Mouse (Mus musculus) midbrain, embryonic 16.5 days (tissue): ENCODE results near the gene Klhl5. TPM values are rescaled to one million over a fixed set of nuclear protein-coding genes. Genes with fewer than 3 reads are reported as not detected.

ENCODE experiments used
- ATAC-seq: fragments of 200-750 bp; cut with Nextera tagmentation; 2 replicates; pipeline ENCODE4 v1.8.0; 2017; ENCODE audit warnings: moderate TSS enrichment
- H3K27ac ChIP-seq: fragments of 300-500 bp; sonication (generic); 2 replicates; pipeline ENCODE4 v1.5.1; 2014; ENCODE audit warnings: mild to moderate bottlenecking, low read length, mixed read lengths
- H3K27me3 ChIP-seq: fragments of 300-500 bp; sonication (generic); 2 replicates; pipeline ENCODE4 v1.6.1; 2014; ENCODE audit warnings: low read depth, low read length, mixed read lengths; ENCODE audit not compliant: control insufficient read depth, insufficient read depth
- H3K36me3 ChIP-seq: fragments of 300-500 bp; sonication (generic); 2 replicates; pipeline ENCODE4 v1.6.1; 2014; ENCODE audit warnings: mild to moderate bottlenecking, low read length, moderate library complexity, mixed read lengths; ENCODE audit not compliant: control insufficient read depth, insufficient read depth
- H3K4me1 ChIP-seq: fragments of 300-500 bp; sonication (generic); 2 replicates; pipeline ENCODE4 v1.6.1; 2014; ENCODE audit warnings: mild to moderate bottlenecking, low read length, mixed read lengths; ENCODE audit not compliant: control insufficient read depth, insufficient read depth
- H3K4me2 ChIP-seq: fragments of 300-500 bp; sonication (generic); 2 replicates; pipeline ENCODE4 v1.6.1; 2014; ENCODE audit warnings: mild to moderate bottlenecking, low read length, mixed read lengths
- H3K4me3 ChIP-seq: fragments of 300-500 bp; sonication (generic); 2 replicates; pipeline ENCODE4 v1.5.1; 2014; ENCODE audit warnings: low read depth, mild to moderate bottlenecking, low read length, moderate library complexity, mixed read lengths
- H3K9ac ChIP-seq: fragments of 300-500 bp; sonication (generic); 2 replicates; pipeline ENCODE4 v1.6.1; 2014; ENCODE audit warnings: low read depth, low read length, mixed read lengths
- H3K9me3 ChIP-seq: fragments of 300-500 bp; sonication (generic); replicated peaks from 2 replicates; pipeline ENCODE4 v1.6.1; 2014; ENCODE audit warnings: mild to moderate bottlenecking, low read length, mixed read lengths; ENCODE audit not compliant: control insufficient read depth, poor library complexity, severe bottlenecking
- WGBS: fragments of 180-500 bp; shearing (Covaris S2); extraction: QIAGEN DNeasy Blood & Tissue Kit; methylation state at CpG from one replicate; pipeline ENCODE4 v1.1.7; 2014; 5-methylcytosine and 5-hydroxymethylcytosine counted together
- polyA plus RNA-seq: library from polyadenylated mRNA; unstranded; fragments of >200 nt; fragmentation: Nextera tagmentation; extraction: Ambion mirVana; gene quantifications from 2 replicates; pipeline ENCODE4 v1.2.1, GENCODE M21; 2015

The Klhl5 gene
- polyA plus RNA-seq, 1 experiment from 2014 or later: 63.9 TPM

- H3K36me3 ChIP-seq: peaks cover 27% of the 10 kb centered on the region
- no peak overlapping the region for H3K4me2 ChIP-seq
- no peaks in the 10 kb centered on the region for H3K4me1 ChIP-seq
- 78% methylated on average over 5 of the region's 5 CpGs for WGBS
- no peak overlapping the region for H3K4me3 ChIP-seq
- no peaks in the 10 kb centered on the region for H3K9me3 ChIP-seq
- no peaks in the 10 kb centered on the region for H3K27me3 ChIP-seq
- H3K27ac ChIP-seq: no peak overlapping the region
- no peak overlapping the region for H3K9ac ChIP-seq
- no peak for ATAC-seq
These were observed 55.7 kb downstream of the Klhl5 start for GRCm38 (mm10) chr5:65163001-65163400.

GRCm38 (mm10) chr5:65163489-65164092 is 56.3 kb downstream of the Klhl5 start:
- Histone ChIP-seq H3K4me2 (no peak overlapping the region), H3K9ac (no peak overlapping the region), H3K27ac (no peak overlapping the region), H3K4me1 (no peaks in the 10 kb centered on the region), H3K9me3 (no peaks in the 10 kb centered on the region), H3K36me3 (peaks cover 25% of the 10 kb centered on the region), H3K4me3 (no peak overlapping the region), H3K27me3 (no peaks in the 10 kb centered on the region)
- 85% methylated on average over 17 of the region's 17 CpGs for WGBS
- ATAC-seq: no peak

- Histone ChIP-seq H3K9ac (no peak overlapping the region), H3K9me3 (no peaks in the 10 kb centered on the region), H3K27me3 (no peaks in the 10 kb centered on the region), H3K4me3 (no peak overlapping the region), H3K4me1 (peaks cover 2% of the 10 kb centered on the region; the same call in 1 of the 2 replicates), H3K36me3 (peaks cover 6% of the 10 kb centered on the region; the same call in 1 of the 2 replicates), H3K4me2 (no peak overlapping the region), H3K27ac (no peak overlapping the region)
- no peak for ATAC-seq
- 75% methylated on average over 9 of the region's 9 CpGs for WGBS
These were observed 62.9 kb downstream of the Klhl5 start for GRCm38 (mm10) chr5:65170206-65170605.

- H3K9ac ChIP-seq: peak overlapping the region; percentile 47
- H3K27ac ChIP-seq: peak overlapping the region; percentile 85
- WGBS: 53% methylated on average over 26 of the region's 26 CpGs
- H3K9me3 ChIP-seq: no peaks in the 10 kb centered on the region
- H3K4me2 ChIP-seq: peak overlapping the region; percentile 47
- no peaks in the 10 kb centered on the region for H3K36me3 ChIP-seq
- H3K4me1 ChIP-seq: peaks cover 24% of the 10 kb centered on the region
- peak; percentile 89 for ATAC-seq
- H3K4me3 ChIP-seq: peak overlapping the region; percentile 8; the same call in 1 of the 2 replicates
- H3K27me3 ChIP-seq: no peaks in the 10 kb centered on the region
These were observed 67.9 kb downstream of the Klhl5 start for GRCm38 (mm10) chr5:65175035-65175917.

- ATAC-seq: peak; percentile 64
- WGBS: 46% methylated on average over 13 of the region's 13 CpGs
- Histone ChIP-seq H3K9me3 (no peaks in the 10 kb centered on the region), H3K27ac (peak overlapping the region; percentile 85), H3K4me3 (peak overlapping the region; percentile 8; the same call in 1 of the 2 replicates), H3K4me1 (peaks cover 29% of the 10 kb centered on the region), H3K36me3 (no peaks in the 10 kb centered on the region), H3K27me3 (no peaks in the 10 kb centered on the region), H3K4me2 (peak overlapping the region; percentile 47), H3K9ac (peak overlapping the region; percentile 47)
These were observed 68.7 kb downstream of the Klhl5 start for GRCm38 (mm10) chr5:65175918-65176484.

GRCm38 (mm10) chr5:65177026-65177514 is 69.7 kb downstream of the Klhl5 start:
- no peaks in the 10 kb centered on the region for H3K36me3 ChIP-seq
- no peaks in the 10 kb centered on the region for H3K9me3 ChIP-seq
- peak overlapping the region; percentile 49 for H3K27ac ChIP-seq
- no peak for ATAC-seq
- no peaks in the 10 kb centered on the region for H3K27me3 ChIP-seq
- H3K9ac ChIP-seq: no peak overlapping the region
- peaks cover 38% of the 10 kb centered on the region for H3K4me1 ChIP-seq
- no peak overlapping the region for H3K4me2 ChIP-seq
- no peak overlapping the region for H3K4me3 ChIP-seq
- 58% methylated on average over 11 of the region's 11 CpGs for WGBS

- no peak for ATAC-seq
- 90% methylated on average over 9 of the region's 9 CpGs for WGBS
- H3K9me3 ChIP-seq: no peaks in the 10 kb centered on the region
These were observed 71.1 kb downstream of the Klhl5 start for GRCm38 (mm10) chr5:65178477-65178876.

GRCm38 (mm10) chr5:65181160-65181793 is 73.9 kb downstream of the Klhl5 start:
- ATAC-seq: peak; percentile 60
- 53% methylated on average over 21 of the region's 21 CpGs for WGBS
- Histone ChIP-seq H3K4me3 (no peak overlapping the region), H3K9me3 (no peaks in the 10 kb centered on the region), H3K27ac (peak overlapping the region; percentile 67), H3K27me3 (no peaks in the 10 kb centered on the region), H3K36me3 (no peaks in the 10 kb centered on the region), H3K4me1 (peaks cover 28% of the 10 kb centered on the region), H3K4me2 (peak overlapping the region; percentile 25; the same call in 1 of the 2 replicates), H3K9ac (no peak overlapping the region)

More at GRCm38 (mm10) chr5:65178477-65178876, 71.1 kb downstream of the Klhl5 start:
- Histone ChIP-seq H3K4me3 (no peak overlapping the region), H3K36me3 (no peaks in the 10 kb centered on the region), H3K27me3 (no peaks in the 10 kb centered on the region), H3K9ac (no peak overlapping the region), H3K4me2 (no peak overlapping the region), H3K4me1 (peaks cover 40% of the 10 kb centered on the region), H3K27ac (no peak overlapping the region)
